Mouse (Mus musculus) bone marrow macrophage, adult 2 months (primary cell): ENCODE results near the gene Lmo7.

Experiments
- CTCF ChIP-seq: IDR thresholded peaks from 2 replicates; pipeline ENCODE4 v1.5.1; 2012; ENCODE audit warnings: low read depth, mild to moderate bottlenecking, low read length, moderate library complexity
- POLR2A ChIP-seq: IDR thresholded peaks from 2 replicates; pipeline ENCODE4 v1.6.1; 2012; ENCODE audit warnings: mild to moderate bottlenecking, low read depth, low read length, borderline replicate concordance

DNA sequence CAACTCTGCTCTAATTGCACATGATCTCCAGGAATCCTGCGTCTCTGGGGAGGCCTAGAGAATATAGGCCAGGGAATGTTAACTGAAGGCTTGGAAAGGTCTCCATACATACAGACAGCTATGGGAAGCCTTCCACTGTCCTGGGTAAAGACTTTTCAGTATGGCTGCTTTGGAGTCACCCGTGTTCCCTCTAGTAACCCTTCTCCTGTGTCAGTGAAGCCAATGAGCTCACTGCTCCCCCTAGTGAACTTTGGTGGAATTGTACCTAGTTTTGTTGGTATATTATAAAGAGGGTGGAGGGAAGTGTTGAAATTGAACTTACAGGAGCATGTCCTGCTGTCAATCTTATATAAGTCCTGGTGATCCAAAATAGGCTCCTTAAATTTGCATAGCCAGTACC lies 219.4 kb downstream of the Lmo7 start:
- TF ChIP-seq CTCF (no peak), POLR2A (no peak)
